Mouse (Mus musculus): ENCODE measurements around the gene Lgi2. TPM values are rescaled to one million over a fixed set of nuclear protein-coding genes. Genes with fewer than 3 reads are reported as not detected.

Gene Lgi2
- polyA plus RNA-seq, 1 experiment from 2014 or later = 5.1 TPM

GRCm38 (mm10) chr5:52526324-52526986, 39.8 kb downstream of the Lgi2 start:
- no peaks in the 10 kb centered on the region for H3K9me3 ChIP-seq (ENCODE audit: control insufficient read depth, low read length)
- 93% methylated on average over 8 of the region's 8 CpGs for WGBS
- H3K9ac ChIP-seq (ENCODE audit: low read depth, low read length) = no peak overlapping the region
- no peak overlapping the region for H3K27ac ChIP-seq (ENCODE audit: low read depth, low read length)
- H3K4me1 ChIP-seq (ENCODE audit: control insufficient read depth, insufficient read depth, low read depth, low read length) = no peaks in the 10 kb centered on the region
- no peak overlapping the region for H3K4me2 ChIP-seq (ENCODE audit: low read length)
- no peak overlapping the region for H3K4me3 ChIP-seq (ENCODE audit: low read length)
- H3K27me3 ChIP-seq (replicated peaks; ENCODE audit: control insufficient read depth, insufficient read depth, low read length) = no peaks in the 10 kb centered on the region
- no peaks in the 10 kb centered on the region for H3K36me3 ChIP-seq (ENCODE audit: control insufficient read depth, insufficient read depth, low read length)
- ATAC-seq = no peak

GRCm38 (mm10) chr5:52524207-52524606, 42.1 kb downstream of the Lgi2 start:
- Histone ChIP-seq H3K9ac (ENCODE audit: low read depth, low read length) (no peak overlapping the region), H3K27me3 (replicated peaks; ENCODE audit: control insufficient read depth, insufficient read depth, low read length) (no peaks in the 10 kb centered on the region), H3K4me2 (ENCODE audit: low read length) (no peak overlapping the region), H3K27ac (ENCODE audit: low read depth, low read length) (no peak overlapping the region), H3K4me3 (ENCODE audit: low read length) (no peak overlapping the region), H3K36me3 (ENCODE audit: control insufficient read depth, insufficient read depth, low read length) (no peaks in the 10 kb centered on the region), H3K4me1 (ENCODE audit: control insufficient read depth, insufficient read depth, low read depth, low read length) (no peaks in the 10 kb centered on the region), H3K9me3 (ENCODE audit: control insufficient read depth, low read length) (no peaks in the 10 kb centered on the region)
- 59% methylated on average over 3 of the region's 3 CpGs for WGBS
- peak; percentile 67; the same call in 1 of the 2 replicates for ATAC-seq

- no peak overlapping the region for H3K4me2 ChIP-seq (ENCODE audit: low read length)
- WGBS = 87% methylated on average over 2 of the region's 2 CpGs
- H3K4me1 ChIP-seq (ENCODE audit: control insufficient read depth, insufficient read depth, low read depth, low read length) = peaks cover 6% of the 10 kb centered on the region; the same call in 1 of the 2 replicates
- H3K27ac ChIP-seq (ENCODE audit: low read depth, low read length) = no peak overlapping the region
- ATAC-seq = no peak
- H3K27me3 ChIP-seq (replicated peaks; ENCODE audit: control insufficient read depth, insufficient read depth, low read length) = no peaks in the 10 kb centered on the region
- H3K4me3 ChIP-seq (ENCODE audit: low read length) = no peak overlapping the region
- no peaks in the 10 kb centered on the region for H3K9me3 ChIP-seq (ENCODE audit: control insufficient read depth, low read length)
- H3K9ac ChIP-seq (ENCODE audit: low read depth, low read length) = no peak overlapping the region
- H3K36me3 ChIP-seq (ENCODE audit: control insufficient read depth, insufficient read depth, low read length) = no peaks in the 10 kb centered on the region
These were observed 46.3 kb downstream of the Lgi2 start for GRCm38 (mm10) chr5:52519921-52520320.

- Histone ChIP-seq H3K4me1 (ENCODE audit: control insufficient read depth, insufficient read depth, low read depth, low read length) (peaks cover 6% of the 10 kb centered on the region; the same call in 1 of the 2 replicates), H3K27me3 (replicated peaks; ENCODE audit: control insufficient read depth, insufficient read depth, low read length) (no peaks in the 10 kb centered on the region), H3K27ac (ENCODE audit: low read depth, low read length) (peak overlapping the region; percentile 19; the same call in 1 of the 2 replicates), H3K9ac (ENCODE audit: low read depth, low read length) (peak overlapping the region; percentile 66), H3K36me3 (ENCODE audit: control insufficient read depth, insufficient read depth, low read length) (no peaks in the 10 kb centered on the region), H3K4me2 (ENCODE audit: low read length) (peak overlapping the region; percentile 71), H3K9me3 (ENCODE audit: control insufficient read depth, low read length) (no peaks in the 10 kb centered on the region), H3K4me3 (ENCODE audit: low read length) (peak overlapping the region; percentile 38)
- 16% methylated on average over 21 of the region's 21 CpGs for whole genome bisulfite sequencing
- ATAC-seq = peak; percentile 76
These were observed 50.2 kb downstream of the Lgi2 start for GRCm38 (mm10) chr5:52516072-52516476.

GRCm38 (mm10) chr5:52515246-52516021, 50.8 kb downstream of the Lgi2 start:
- peak overlapping the region; percentile 71 for H3K4me2 ChIP-seq (ENCODE audit: low read length)
- H3K36me3 ChIP-seq (ENCODE audit: control insufficient read depth, insufficient read depth, low read length) = no peaks in the 10 kb centered on the region
- peak overlapping the region; percentile 38 for H3K4me3 ChIP-seq (ENCODE audit: low read length)
- H3K27me3 ChIP-seq (replicated peaks; ENCODE audit: control insufficient read depth, insufficient read depth, low read length) = no peaks in the 10 kb centered on the region
- WGBS = 20% methylated on average over 22 of the region's 22 CpGs
- H3K9me3 ChIP-seq (ENCODE audit: control insufficient read depth, low read length) = no peaks in the 10 kb centered on the region
- H3K9ac ChIP-seq (ENCODE audit: low read depth, low read length) = peak overlapping the region; percentile 66
- ATAC-seq = peak; percentile 71
- H3K27ac ChIP-seq (ENCODE audit: low read depth, low read length) = no peak overlapping the region
- peaks cover 6% of the 10 kb centered on the region; the same call in 1 of the 2 replicates for H3K4me1 ChIP-seq (ENCODE audit: control insufficient read depth, insufficient read depth, low read depth, low read length)

GRCm38 (mm10) chr5:52511089-52511488, 55.2 kb downstream of the Lgi2 start:
- Histone ChIP-seq H3K4me2 (ENCODE audit: low read length) (no peak overlapping the region), H3K4me1 (ENCODE audit: control insufficient read depth, insufficient read depth, low read depth, low read length) (peaks cover 2% of the 10 kb centered on the region; the same call in 1 of the 2 replicates), H3K9me3 (ENCODE audit: control insufficient read depth, low read length) (no peaks in the 10 kb centered on the region), H3K4me3 (ENCODE audit: low read length) (no peak overlapping the region), H3K27me3 (replicated peaks; ENCODE audit: control insufficient read depth, insufficient read depth, low read length) (no peaks in the 10 kb centered on the region), H3K9ac (ENCODE audit: low read depth, low read length) (no peak overlapping the region), H3K27ac (ENCODE audit: low read depth, low read length) (no peak overlapping the region), H3K36me3 (ENCODE audit: control insufficient read depth, insufficient read depth, low read length) (no peaks in the 10 kb centered on the region)
- no peak for ATAC-seq
- WGBS = 67% methylated on average over 3 of the region's 3 CpGs

GRCm38 (mm10) chr5:52509416-52509815, 56.8 kb downstream of the Lgi2 start:
- no peak for ATAC-seq
- Histone ChIP-seq H3K36me3 (ENCODE audit: control insufficient read depth, insufficient read depth, low read length) (no peaks in the 10 kb centered on the region), H3K4me3 (ENCODE audit: low read length) (no peak overlapping the region), H3K4me2 (ENCODE audit: low read length) (no peak overlapping the region), H3K27me3 (replicated peaks; ENCODE audit: control insufficient read depth, insufficient read depth, low read length) (no peaks in the 10 kb centered on the region), H3K27ac (ENCODE audit: low read depth, low read length) (no peak overlapping the region), H3K4me1 (ENCODE audit: control insufficient read depth, insufficient read depth, low read depth, low read length) (no peaks in the 10 kb centered on the region), H3K9ac (ENCODE audit: low read depth, low read length) (no peak overlapping the region), H3K9me3 (ENCODE audit: control insufficient read depth, low read length) (no peaks in the 10 kb centered on the region)
- 92% methylated on average over 6 of the region's 6 CpGs for WGBS

GRCm38 (mm10) chr5:52504666-52505065, 61.6 kb downstream of the Lgi2 start:
- Histone ChIP-seq H3K9ac (ENCODE audit: low read depth, low read length) (no peak overlapping the region), H3K27me3 (replicated peaks; ENCODE audit: control insufficient read depth, insufficient read depth, low read length) (no peaks in the 10 kb centered on the region), H3K4me3 (ENCODE audit: low read length) (no peak overlapping the region), H3K4me2 (ENCODE audit: low read length) (no peak overlapping the region), H3K27ac (ENCODE audit: low read depth, low read length) (no peak overlapping the region), H3K9me3 (ENCODE audit: control insufficient read depth, low read length) (no peaks in the 10 kb centered on the region), H3K36me3 (ENCODE audit: control insufficient read depth, insufficient read depth, low read length) (no peaks in the 10 kb centered on the region), H3K4me1 (ENCODE audit: control insufficient read depth, insufficient read depth, low read depth, low read length) (no peaks in the 10 kb centered on the region)
- no peak for ATAC-seq
- WGBS = 85% methylated on average over 13 of the region's 13 CpGs

GRCm38 (mm10) chr5:52504148-52504547, 62.1 kb downstream of the Lgi2 start:
- no peak overlapping the region for H3K9ac ChIP-seq (ENCODE audit: low read depth, low read length)
- 87% methylated on average over 11 of the region's 11 CpGs for WGBS
- H3K4me1 ChIP-seq (ENCODE audit: control insufficient read depth, insufficient read depth, low read depth, low read length) = no peaks in the 10 kb centered on the region
- ATAC-seq = 0 out of 2 replicates have a peak, but pooled peaks have one; percentile 40
- no peak overlapping the region for H3K4me2 ChIP-seq (ENCODE audit: low read length)
- H3K27ac ChIP-seq (ENCODE audit: low read depth, low read length) = no peak overlapping the region
- H3K27me3 ChIP-seq (replicated peaks; ENCODE audit: control insufficient read depth, insufficient read depth, low read length) = no peaks in the 10 kb centered on the region
- no peaks in the 10 kb centered on the region for H3K36me3 ChIP-seq (ENCODE audit: control insufficient read depth, insufficient read depth, low read length)
- no peaks in the 10 kb centered on the region for H3K9me3 ChIP-seq (ENCODE audit: control insufficient read depth, low read length)
- no peak overlapping the region for H3K4me3 ChIP-seq (ENCODE audit: low read length)

All from hindbrain, embryonic 16.5 days (tissue).